Mouse (Mus musculus) intestine, postnatal 0 days (tissue): ENCODE measurements around the gene Nxf3. TPM values are rescaled to one million over a fixed set of nuclear protein-coding genes. Genes with fewer than 3 reads are reported as not detected.
"Not testable (repeated sequence)": the region's sequence is repeated elsewhere in the genome, so short reads cannot be mapped to it uniquely, and the experiment has no call there.

Experiments used
- ATAC-seq: fragments of 200-750 bp; cut with Nextera tagmentation; 2 replicates; pipeline ENCODE4 v1.8.0; 2017; ENCODE audit warnings: mild to moderate bottlenecking, moderate TSS enrichment, moderate library complexity
- H3K27ac ChIP-seq: fragments of 300-500 bp; sonication (generic); 2 replicates; pipeline ENCODE4 v1.5.1; 2014; ENCODE audit warnings: mild to moderate bottlenecking, low read depth, low read length, moderate library complexity
- H3K27me3 ChIP-seq: fragments of 300-500 bp; sonication (generic); replicated peaks from 2 replicates; pipeline ENCODE4 v1.6.1; 2014; ENCODE audit warnings: low read length, mixed read lengths; ENCODE audit not compliant: control insufficient read depth, insufficient read depth
- H3K36me3 ChIP-seq: fragments of 300-500 bp; sonication (generic); 2 replicates; pipeline ENCODE4 v1.6.1; 2014; ENCODE audit warnings: mild to moderate bottlenecking, moderate library complexity; ENCODE audit not compliant: control insufficient read depth, insufficient read depth
- H3K4me1 ChIP-seq: fragments of 300-500 bp; sonication (generic); replicated peaks from 2 replicates; pipeline ENCODE4 v1.6.1; 2014; ENCODE audit warnings: antibody characterized with exemption, low read length, mixed read lengths; ENCODE audit not compliant: control insufficient read depth, insufficient read depth
- H3K4me2 ChIP-seq: fragments of 300-500 bp; sonication (generic); replicated peaks from 2 replicates; pipeline ENCODE4 v1.6.1; 2014; ENCODE audit warnings: low read depth, mild to moderate bottlenecking, moderate library complexity
- H3K4me3 ChIP-seq: fragments of 300-500 bp; sonication (generic); 2 replicates; pipeline ENCODE4 v1.5.1; 2014; ENCODE audit warnings: low read depth, low read length
- H3K9ac ChIP-seq: fragments of 300-500 bp; sonication (generic); 2 replicates; pipeline ENCODE4 v1.6.1; 2014; ENCODE audit warnings: mild to moderate bottlenecking, low read depth, low read length
- H3K9me3 ChIP-seq: fragments of 300-500 bp; sonication (generic); 2 replicates; pipeline ENCODE4 v1.6.1; 2016; ENCODE audit warnings: mixed run types; ENCODE audit not compliant: control insufficient read depth
- CTCF ChIP-seq: sonication (generic); IDR thresholded peaks from 2 replicates; pipeline ENCODE4 v1.5.1; 2016; ENCODE audit warnings: low read depth, mild to moderate bottlenecking, control low read depth, antibody characterized with exemption, moderate library complexity
- WGBS: fragments of 180-500 bp; shearing (Covaris S2); extraction: QIAGEN DNeasy Blood & Tissue Kit; methylation state at CpG from one replicate; pipeline ENCODE4 v1.1.7; 2014; 5-methylcytosine and 5-hydroxymethylcytosine counted together
- polyA plus RNA-seq: library from polyadenylated mRNA; unstranded; fragments of >200 nt; fragmentation: Nextera tagmentation; extraction: Ambion mirVana; gene quantifications from 2 replicates; pipeline ENCODE4 v1.2.1, GENCODE M21; 2015

Gene Nxf3
- polyA plus RNA-seq, 1 experiment from 2014 or later = 0.27 TPM

DNA sequence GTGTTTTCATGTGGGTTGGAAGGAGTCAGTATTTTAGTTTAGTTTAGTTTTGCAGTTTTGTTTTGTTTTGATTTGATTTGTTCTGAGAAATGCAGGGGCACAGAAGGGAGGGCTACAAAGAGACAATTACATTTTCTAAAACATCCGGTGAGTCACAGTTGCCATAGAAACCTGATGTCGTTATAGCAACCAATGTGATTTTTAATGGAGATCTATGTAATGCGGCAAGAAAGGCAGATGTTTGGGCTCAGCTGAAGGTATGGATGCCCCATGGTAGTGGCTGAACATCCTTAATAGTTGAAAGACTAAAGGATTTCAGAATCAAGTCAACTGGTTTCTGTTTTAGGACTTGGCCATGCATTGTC, 19.7 kb upstream of the Nxf3 start:
- H3K9me3 ChIP-seq = no peaks in the 10 kb centered on the region
- no peak overlapping the region for H3K4me3 ChIP-seq
- H3K27me3 ChIP-seq = no peaks in the 10 kb centered on the region
- no peak overlapping the region for H3K4me2 ChIP-seq
- no peaks in the 10 kb centered on the region for H3K4me1 ChIP-seq
- no peak overlapping the region for H3K9ac ChIP-seq
- no peak for TF ChIP-seq CTCF
- no peak for ATAC-seq
- 68% methylated on average over 3 of the region's 3 CpGs for WGBS
- H3K36me3 ChIP-seq = no peaks in the 10 kb centered on the region
- H3K27ac ChIP-seq = no peak overlapping the region

- H3K27me3 ChIP-seq = no peaks in the 10 kb centered on the region
- no peak overlapping the region for H3K4me3 ChIP-seq
- no peaks in the 10 kb centered on the region for H3K4me1 ChIP-seq
- no peak for TF ChIP-seq CTCF
- H3K4me2 ChIP-seq = no peak overlapping the region
- ATAC-seq = no peak
- no peaks in the 10 kb centered on the region for H3K9me3 ChIP-seq
- H3K9ac ChIP-seq = no peak overlapping the region
- H3K36me3 ChIP-seq = no peaks in the 10 kb centered on the region
- H3K27ac ChIP-seq = no peak overlapping the region
- WGBS = 65% methylated on average over 4 of the region's 4 CpGs
These were observed 19.1 kb upstream of the Nxf3 start for GRCm38 (mm10) chrX:136104046-136104723.

GRCm38 (mm10) chrX:136094421-136094820, 9.4 kb upstream of the Nxf3 start:
- no peak overlapping the region for H3K4me2 ChIP-seq
- H3K27ac ChIP-seq = no peak overlapping the region
- H3K36me3 ChIP-seq = no peaks in the 10 kb centered on the region
- H3K9ac ChIP-seq = no peak overlapping the region
- no peaks in the 10 kb centered on the region for H3K9me3 ChIP-seq
- WGBS = 23% methylated on average over 2 of the region's 2 CpGs
- ATAC-seq = no peak
- H3K4me3 ChIP-seq = no peak overlapping the region
- TF ChIP-seq CTCF = no peak
- H3K4me1 ChIP-seq = no peaks in the 10 kb centered on the region
- H3K27me3 ChIP-seq = no peaks in the 10 kb centered on the region

DNA sequence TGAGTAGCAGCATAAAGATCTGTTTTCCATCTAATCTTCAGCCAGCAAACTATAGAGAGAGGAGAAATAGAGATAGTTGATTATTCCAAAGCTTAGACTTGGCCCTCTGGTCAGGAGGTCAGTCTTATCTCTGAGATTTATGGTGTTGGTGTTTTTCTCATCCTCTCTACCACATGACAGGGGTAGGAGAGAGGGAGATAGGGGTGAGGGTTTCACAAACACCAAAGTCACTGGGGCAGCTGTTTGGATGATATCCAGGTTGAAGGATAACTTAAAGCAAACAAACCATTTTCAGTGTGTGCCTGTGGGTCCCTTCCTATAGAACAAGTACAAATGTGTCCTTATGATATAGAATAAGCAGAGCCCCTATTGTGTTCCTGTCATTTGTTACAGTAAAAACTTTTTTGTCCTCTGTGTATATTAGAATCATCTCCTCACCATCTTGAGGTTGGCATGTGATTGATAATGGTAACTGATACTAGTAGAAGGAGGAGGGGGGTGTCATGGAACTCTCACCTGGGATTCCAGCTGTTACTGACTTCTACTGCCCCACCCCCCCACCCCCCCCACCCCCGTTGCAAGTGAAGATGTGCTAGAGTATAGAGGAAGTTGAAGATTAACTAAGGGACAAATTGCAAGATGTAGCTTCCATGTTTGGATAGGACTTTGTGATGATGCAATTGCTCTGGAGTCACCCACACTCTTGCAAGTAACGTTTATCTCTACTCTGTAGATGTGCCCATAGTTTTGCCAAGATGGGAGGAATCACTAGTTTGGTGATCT, 7.6 kb upstream of the Nxf3 start:
- ATAC-seq = no peak
- Histone ChIP-seq H3K27ac (no peak overlapping the region), H3K36me3 (no peaks in the 10 kb centered on the region), H3K27me3 (no peaks in the 10 kb centered on the region), H3K4me1 (no peaks in the 10 kb centered on the region), H3K9me3 (no peaks in the 10 kb centered on the region), H3K9ac (no peak overlapping the region), H3K4me3 (no peak overlapping the region), H3K4me2 (no peak overlapping the region)
- TF ChIP-seq CTCF = no peak
- WGBS = 17% methylated on average over 2 of the region's 2 CpGs

GRCm38 (mm10) chrX:136068020-136068419, 17.0 kb downstream of the Nxf3 start, which contains the start of gene Bex2:
TSS of gene Bex2 (minus strand) at chrX:136068236.
- peak; percentile 86 for ATAC-seq
- H3K9me3 ChIP-seq, H3K36me3 ChIP-seq, H3K27me3 ChIP-seq, H3K9ac ChIP-seq, H3K4me1 ChIP-seq, H3K27ac ChIP-seq: not testable (repeated sequence)
- WGBS = no CpG with 5 or more reads among the region's 32 CpGs
- 0 out of 2 replicates have a peak within 1 kb of the TSS, but pooled peaks have one; percentile 5 for H3K4me3 ChIP-seq
- H3K4me2 ChIP-seq = peak within 1 kb of the TSS; percentile 51

DNA sequence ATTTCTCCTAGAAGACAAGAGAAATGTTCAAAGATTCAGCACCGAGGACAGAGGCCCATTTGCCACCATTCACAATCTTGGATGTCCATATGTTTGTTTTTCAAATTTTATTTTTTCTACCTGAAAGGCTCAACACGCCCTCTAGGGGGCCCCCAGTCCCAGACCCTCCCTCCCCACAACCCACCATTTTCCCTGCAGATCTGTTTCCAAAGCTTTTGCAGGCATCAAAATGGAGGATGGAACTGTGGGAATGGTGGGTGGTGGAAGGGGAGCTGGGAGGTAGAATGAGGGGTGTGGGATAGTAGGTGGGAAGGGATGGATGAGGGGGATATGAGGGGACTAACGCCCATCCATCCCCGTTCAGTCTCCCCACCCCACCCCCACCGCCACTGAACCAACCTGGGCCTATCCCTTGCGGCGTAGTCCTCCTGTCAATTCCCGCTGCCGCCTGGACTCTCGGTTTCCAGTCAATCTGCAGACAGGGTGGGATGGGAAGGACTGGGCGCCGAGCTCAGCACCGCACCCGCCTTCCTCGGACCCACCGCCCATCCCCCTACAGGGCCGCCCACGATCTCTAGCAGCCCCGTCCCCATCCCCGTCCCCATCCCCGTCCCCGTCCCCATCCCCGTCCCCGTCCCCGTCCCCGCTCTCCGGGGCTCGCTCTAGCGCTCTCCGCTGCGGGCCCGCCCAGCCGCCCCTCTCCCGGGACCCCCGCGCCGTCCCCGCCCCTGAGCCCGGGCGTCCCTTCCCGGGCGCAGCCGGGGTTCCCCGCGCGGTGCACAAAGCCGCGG, 17.7 kb downstream of the Nxf3 start:
- not testable (repeated sequence) for H3K9ac ChIP-seq, H3K27me3 ChIP-seq, H3K27ac ChIP-seq, H3K9me3 ChIP-seq, H3K4me1 ChIP-seq, H3K36me3 ChIP-seq
- WGBS = 26% methylated on average over 17 of the region's 48 CpGs
- Histone ChIP-seq H3K4me3 (0 out of 2 replicates have a peak overlapping the region, but pooled peaks have one; percentile 5), H3K4me2 (peak overlapping the region; percentile 51)
- TF ChIP-seq CTCF = 0 out of 2 replicates have a peak, but pooled peaks have one; percentile 7
- ATAC-seq = 0 out of 2 replicates have a peak, but pooled peaks have one; percentile 28
